Mouse (Mus musculus) limb, embryonic 14.5 days (tissue): ENCODE data around the gene Vps25. TPM values are rescaled to one million over a fixed set of nuclear protein-coding genes. Genes with fewer than 3 reads are reported as not detected.

Experiments used
- ATAC-seq: fragments of 200-750 bp; cut with Nextera tagmentation; 2 replicates; pipeline ENCODE4 v1.8.0; 2017; ENCODE audit warnings: low read depth, moderate number of reproducible peaks, moderate TSS enrichment; ENCODE audit not compliant: low FRiP score
- DNase-seq: peaks from one replicate; pipeline ENCODE4 v3.0.0-alpha.2; 2015; ENCODE audit warnings: low spot score
- H3K27ac ChIP-seq: fragments of 300-500 bp; sonication (generic); replicated peaks from 2 replicates; pipeline ENCODE4 v1.5.1; 2014; ENCODE audit warnings: low read depth, mild to moderate bottlenecking, low read length, moderate library complexity, mixed read lengths
- H3K27me3 ChIP-seq: fragments of 300-500 bp; sonication (generic); 2 replicates; pipeline ENCODE4 v1.6.1; 2014; ENCODE audit warnings: low read length, mixed read lengths; ENCODE audit not compliant: control insufficient read depth, insufficient read depth
- H3K36me3 ChIP-seq: fragments of 300-500 bp; sonication (generic); 2 replicates; pipeline ENCODE4 v1.6.1; 2014; ENCODE audit warnings: mild to moderate bottlenecking, low read length, moderate library complexity, mixed read lengths; ENCODE audit not compliant: control insufficient read depth, insufficient read depth
- H3K4me1 ChIP-seq: fragments of 300-500 bp; sonication (generic); 2 replicates; pipeline ENCODE4 v1.6.1; 2014; ENCODE audit warnings: antibody characterized with exemption, low read length, mixed read lengths; ENCODE audit not compliant: control insufficient read depth, insufficient read depth
- H3K4me2 ChIP-seq: fragments of 300-500 bp; sonication (generic); replicated peaks from 2 replicates; pipeline ENCODE4 v1.6.1; 2014; ENCODE audit warnings: low read depth, mild to moderate bottlenecking, low read length, moderate library complexity; ENCODE audit not compliant: severe bottlenecking
- H3K4me3 ChIP-seq: fragments of 300-500 bp; sonication (generic); replicated peaks from 2 replicates; pipeline ENCODE4 v1.5.1; 2014; ENCODE audit warnings: low read length
- H3K9ac ChIP-seq: fragments of 300-500 bp; sonication (generic); 2 replicates; pipeline ENCODE4 v1.6.1; 2014; ENCODE audit warnings: mild to moderate bottlenecking, low read depth, low read length, moderate library complexity; ENCODE audit not compliant: severe bottlenecking
- H3K9me3 ChIP-seq: fragments of 300-500 bp; sonication (generic); 2 replicates; pipeline ENCODE4 v1.6.1; 2016; ENCODE audit warnings: low read length; ENCODE audit not compliant: control insufficient read depth
- POLR2A ChIP-seq: fragments of 200-500 bp; IDR thresholded peaks from 2 replicates; pipeline ENCODE4 v1.8.0; 2012; ENCODE audit warnings: inconsistent platforms, mild to moderate bottlenecking, moderate library complexity, borderline replicate concordance; ENCODE audit not compliant: insufficient read depth, insufficient read length; ENCODE audit errors: extremely low read depth
- WGBS: fragments of 180-500 bp; shearing (Covaris S2); extraction: QIAGEN DNeasy Blood & Tissue Kit; methylation state at CpG from one replicate; pipeline ENCODE4 v1.1.7; 2014; 5-methylcytosine and 5-hydroxymethylcytosine counted together
- polyA plus RNA-seq, 2 experiments: library from polyadenylated mRNA; depleted of rRNA in 1 of 2; stranded (reverse) in 1 of 2; unstranded in 1 of 2; fragments of >200 nt; fragmentation: Nextera tagmentation in 1 of 2; extraction: Ambion mirVana in 1 of 2; gene quantifications; 2 replicates each; pipeline versions ENCODE4 v1.2.1 to v1.2.3; 2012 to 2014

The Vps25 gene
- polyA plus RNA-seq, 2 experiments, result 70.3 to 120 TPM

GRCm38 (mm10) chr11:101221306-101221986 lies 32.1 kb upstream of the Vps25 start:
- no peak overlapping the region for H3K4me3 ChIP-seq
- H3K36me3 ChIP-seq, result peaks cover 8% of the 10 kb centered on the region; the same call in 1 of the 2 replicates
- ATAC-seq (no peak), DNase-seq (no peak)
- H3K9me3 ChIP-seq, result no peaks in the 10 kb centered on the region
- H3K27me3 ChIP-seq, result no peaks in the 10 kb centered on the region
- H3K27ac ChIP-seq, result no peak overlapping the region
- 88% methylated on average over 8 of the region's 8 CpGs for WGBS
- peaks cover 6% of the 10 kb centered on the region for H3K4me1 ChIP-seq
- no peak overlapping the region for H3K9ac ChIP-seq
- no peak overlapping the region for H3K4me2 ChIP-seq
- no peak for TF ChIP-seq POLR2A

GRCm38 (mm10) chr11:101224337-101224736 lies 29.2 kb upstream of the Vps25 start:
- peaks cover 6% of the 10 kb centered on the region for H3K4me1 ChIP-seq
- no peak overlapping the region for H3K4me3 ChIP-seq
- H3K9ac ChIP-seq, result no peak overlapping the region
- no peaks in the 10 kb centered on the region for H3K27me3 ChIP-seq
- no peak for DNase-seq
- no peaks in the 10 kb centered on the region for H3K9me3 ChIP-seq
- 79% methylated on average over 3 of the region's 3 CpGs for WGBS
- no peaks in the 10 kb centered on the region for H3K36me3 ChIP-seq
- no peak overlapping the region for H3K27ac ChIP-seq
- no peak overlapping the region for H3K4me2 ChIP-seq
- ATAC-seq, result no peak
- TF ChIP-seq POLR2A, result no peak

GRCm38 (mm10) chr11:101225331-101226064 lies 28.0 kb upstream of the Vps25 start:
- WGBS, result 20% methylated on average over 25 of the region's 25 CpGs
- H3K4me1 ChIP-seq, result peaks cover 15% of the 10 kb centered on the region
- no peaks in the 10 kb centered on the region for H3K9me3 ChIP-seq
- H3K27ac ChIP-seq, result 0 out of 2 replicates have a peak overlapping the region, but pooled peaks have one; percentile 52
- peak overlapping the region; percentile 91 for H3K4me3 ChIP-seq
- H3K9ac ChIP-seq, result peak overlapping the region; percentile 79
- peak overlapping the region; percentile 82 for H3K4me2 ChIP-seq
- ATAC-seq (no peak), DNase-seq (no peak)
- H3K36me3 ChIP-seq, result no peaks in the 10 kb centered on the region
- no peaks in the 10 kb centered on the region for H3K27me3 ChIP-seq
- no peak for TF ChIP-seq POLR2A

- 0 out of 2 replicates have a peak within 1 kb of the TSS, but pooled peaks have one; percentile 52 for H3K27ac ChIP-seq
- DNase-seq (peak; percentile 73), ATAC-seq (peak; percentile 93)
- H3K4me3 ChIP-seq, result peak within 1 kb of the TSS; percentile 91
- no peaks in the 10 kb centered on the region for H3K36me3 ChIP-seq
- no peaks in the 10 kb centered on the region for H3K9me3 ChIP-seq
- H3K27me3 ChIP-seq, result no peaks in the 10 kb centered on the region
- H3K4me1 ChIP-seq, result peaks cover 22% of the 10 kb centered on the region
- TF ChIP-seq POLR2A, result no peak
- H3K4me2 ChIP-seq, result peak within 1 kb of the TSS; percentile 82
- WGBS, result under 1% methylated on average over 45 of the region's 56 CpGs
- peak within 1 kb of the TSS; percentile 79 for H3K9ac ChIP-seq
Measured at GRCm38 (mm10) chr11:101226065-101226701, 27.3 kb upstream of the Vps25 start, which contains the start of gene Ezh1. Gene Ezh1 (minus strand): TSS chr11:101226463.

GRCm38 (mm10) chr11:101229361-101229900 lies 24.1 kb upstream of the Vps25 start:
- no peak for DNase-seq
- H3K36me3 ChIP-seq, result no peaks in the 10 kb centered on the region
- H3K9ac ChIP-seq, result no peak overlapping the region
- 33% methylated on average over 8 of the region's 8 CpGs for WGBS
- TF ChIP-seq POLR2A, result no peak
- H3K27me3 ChIP-seq, result no peaks in the 10 kb centered on the region
- H3K9me3 ChIP-seq, result no peaks in the 10 kb centered on the region
- no peak overlapping the region for H3K27ac ChIP-seq
- H3K4me2 ChIP-seq, result no peak overlapping the region
- no peak overlapping the region for H3K4me3 ChIP-seq
- peaks cover 35% of the 10 kb centered on the region for H3K4me1 ChIP-seq
- ATAC-seq, result no peak
